Mouse (Mus musculus) CH12.LX (cell line): ENCODE data around the gene Duoxa2. TPM values are rescaled to one million over a fixed set of nuclear protein-coding genes. Genes with fewer than 3 reads are reported as not detected.

ENCODE experiments used
- DNase-seq: peaks from one replicate; pipeline ENCODE4 v3.0.0-alpha.2; 2013; ENCODE audit errors: extremely low read depth
- H3K27ac ChIP-seq: 2 replicates; pipeline ENCODE4 v1.5.1; 2012; ENCODE audit warnings: low read depth, mild to moderate bottlenecking, control low read depth, moderate library complexity; ENCODE audit not compliant: insufficient read depth
- H3K27me3 ChIP-seq: replicated peaks from 2 replicates; pipeline ENCODE3; 2012; ENCODE audit warnings: inconsistent platforms
- H3K36me3 ChIP-seq, 2 experiments: replicated peaks in 1 of 2; 2 replicates each; pipeline versions ENCODE3 to v1.6.1; 2012; ENCODE audit warnings: inconsistent platforms in 1 of 2, low read length in 1 of 2, mild to moderate bottlenecking in 1 of 2, mixed read lengths in 1 of 2, moderate library complexity in 1 of 2; ENCODE audit not compliant: control insufficient read depth in 1 of 2, insufficient read depth in 1 of 2
- H3K4me1 ChIP-seq, 2 experiments: 2 replicates each; pipeline ENCODE4 v1.6.1; 2012; ENCODE audit warnings: inconsistent platforms in 1 of 2, moderate library complexity in 1 of 2; ENCODE audit not compliant: insufficient read depth in 2 of 2, control insufficient read depth in 1 of 2
- H3K4me2 ChIP-seq: 2 replicates; pipeline ENCODE4 v1.6.1; 2012; ENCODE audit warnings: low read depth, mild to moderate bottlenecking, control low read depth; ENCODE audit not compliant: poor library complexity, insufficient read depth, severe bottlenecking
- H3K4me3 ChIP-seq, 3 experiments: fragments of 150-350 bp in 1 of 3; sonication (generic) in 1 of 3; replicated peaks in 1 of 3; 2 replicates each; pipeline versions ENCODE3 to v1.5.1; 2011 to 2012; ENCODE audit warnings: low read depth in 2 of 3, low read length in 2 of 3, mild to moderate bottlenecking in 2 of 3, moderate library complexity in 2 of 3, control low read depth in 1 of 3, improper control_type of control experiment in 1 of 3, inconsistent platforms in 1 of 3, mixed read lengths in 1 of 3; ENCODE audit not compliant: poor library complexity in 1 of 3
- H3K79me2 ChIP-seq: replicated peaks from 2 replicates; pipeline ENCODE4 v1.6.1; 2012; ENCODE audit warnings: mild to moderate bottlenecking, moderate library complexity; ENCODE audit not compliant: control insufficient read depth, poor library complexity, insufficient read depth, severe bottlenecking; ENCODE audit errors: extremely low read depth
- H3K9ac ChIP-seq: 2 replicates; pipeline ENCODE4 v1.6.1; 2012; ENCODE audit warnings: low read depth, mild to moderate bottlenecking, control low read depth, moderate library complexity; ENCODE audit not compliant: insufficient read depth
- H3K9me3 ChIP-seq: replicated peaks from 2 replicates; pipeline ENCODE3; 2012; ENCODE audit warnings: low read length, inconsistent platforms, mixed read lengths
- BHLHE40 ChIP-seq: IDR thresholded peaks from 2 replicates; pipeline ENCODE4 v1.6.1; 2011; ENCODE audit warnings: mild to moderate bottlenecking, low read depth, low read length, improper control_type of control experiment
- CHD1 ChIP-seq: IDR thresholded peaks from 2 replicates; pipeline ENCODE4 v1.6.1; 2012; ENCODE audit warnings: low read depth, low read length, improper control_type of control experiment, inconsistent platforms
- CHD2 ChIP-seq: IDR thresholded peaks from 2 replicates; pipeline ENCODE4 v1.6.1; 2011; ENCODE audit warnings: low read length, improper control_type of control experiment
- CTCF ChIP-seq, 2 experiments: IDR thresholded peaks in 1 of 2; conservative IDR thresholded peaks in 1 of 2; 2 replicates each; pipeline ENCODE4 v1.5.1; 2011 to 2012; ENCODE audit warnings: low read depth in 2 of 2, low read length in 2 of 2, improper control_type of control experiment in 1 of 2, inconsistent platforms in 1 of 2, mild to moderate bottlenecking in 1 of 2, moderate library complexity in 1 of 2
- ELF1 ChIP-seq: IDR thresholded peaks from 2 replicates; pipeline ENCODE4 v1.6.1; 2014; ENCODE audit warnings: low read depth, mild to moderate bottlenecking, inconsistent platforms, low read length, improper control_type of control experiment
- EP300 ChIP-seq: IDR thresholded peaks from 2 replicates; pipeline ENCODE4 v1.6.1; 2011; ENCODE audit warnings: low read length, improper control_type of control experiment
- ETS1 ChIP-seq: conservative IDR thresholded peaks from 2 replicates; pipeline ENCODE4 v1.6.1; 2012; ENCODE audit warnings: low read depth, mild to moderate bottlenecking, inconsistent platforms, low read length, improper control_type of control experiment, moderate library complexity
- HCFC1 ChIP-seq: IDR thresholded peaks from 2 replicates; pipeline ENCODE4 v1.6.1; 2012; ENCODE audit warnings: low read depth, mild to moderate bottlenecking, inconsistent platforms, low read length, improper control_type of control experiment
- MEF2A ChIP-seq: IDR thresholded peaks from 2 replicates; pipeline ENCODE4 v1.6.1; 2014; ENCODE audit warnings: low read depth, mild to moderate bottlenecking, inconsistent platforms, low read length, improper control_type of control experiment, borderline replicate concordance
- MXI1 ChIP-seq: IDR thresholded peaks from 2 replicates; pipeline ENCODE4 v1.6.1; 2011; ENCODE audit warnings: mild to moderate bottlenecking, low read depth, low read length, improper control_type of control experiment
- MYC ChIP-seq: IDR thresholded peaks from 2 replicates; pipeline ENCODE4 v1.6.1; 2011; ENCODE audit warnings: low read depth, mild to moderate bottlenecking, improper control_type of control experiment, low read length
- NELFE ChIP-seq: IDR thresholded peaks from 2 replicates; pipeline ENCODE4 v1.6.1; 2011; ENCODE audit warnings: low read depth, low read length, improper control_type of control experiment
- RAD21 ChIP-seq: IDR thresholded peaks from 2 replicates; pipeline ENCODE4 v1.6.1; 2011; ENCODE audit warnings: low read depth, mild to moderate bottlenecking, low read length, improper control_type of control experiment, moderate library complexity
- RCOR1 ChIP-seq: conservative IDR thresholded peaks from 2 replicates; pipeline ENCODE4 v1.6.1; 2012; ENCODE audit warnings: low read depth, mild to moderate bottlenecking, inconsistent platforms, low read length, improper control_type of control experiment
- TCF12 ChIP-seq: IDR thresholded peaks from 2 replicates; pipeline ENCODE4 v1.6.1; 2014; ENCODE audit warnings: low read depth, mild to moderate bottlenecking, inconsistent platforms, low read length, improper control_type of control experiment
- ZMIZ1 ChIP-seq: IDR thresholded peaks from 2 replicates; pipeline ENCODE4 v1.6.1; 2012; ENCODE audit warnings: low read depth, mild to moderate bottlenecking, inconsistent platforms, low read length, improper control_type of control experiment
- ZNF384 ChIP-seq: IDR thresholded peaks from 2 replicates; pipeline ENCODE4 v1.6.1; 2012; ENCODE audit warnings: low read depth, low read length, improper control_type of control experiment, inconsistent platforms
- dilution Hi-C: fragments of 300-500 bp; cut with MboI; formaldehyde crosslinking; loops from 2 replicates; pipeline ENCODE4 v1.14.3; 2020; ENCODE audit warnings: low sequenced_read_pairs; ENCODE audit not compliant: extremely low pct_unique_long_range_greater_than_20kb, extremely low pct_ligation_motif_present
- in situ Hi-C: fragments of 300-500 bp; cut with MboI; formaldehyde crosslinking; loops from 3 replicates; pipeline ENCODE4 v1.14.3; 2019; ENCODE audit warnings: low sequenced_read_pairs, low pct_ligation_motif_present, low pct_unique_long_range_greater_than_20kb, mixed read lengths
- polyA plus RNA-seq: library from polyadenylated mRNA; unstranded; fragments of >175 nt; gene quantifications from 2 replicates; pipeline ENCODE4 v1.2.1, GENCODE M21; 2012; ENCODE audit warnings: low read depth; ENCODE audit not compliant: insufficient read length
- total RNA-seq, 2 experiments: library from RNA; depleted of rRNA; stranded (reverse); fragments of 300-350 nt in 1 of 2; fragments of >200 nt in 1 of 2; gene quantifications; 2 replicates each; pipeline ENCODE4 v1.2.3; 2012 to 2014

Gene Duoxa2
- total and polyA plus RNA-seq, 3 experiments, result not detected

DNA sequence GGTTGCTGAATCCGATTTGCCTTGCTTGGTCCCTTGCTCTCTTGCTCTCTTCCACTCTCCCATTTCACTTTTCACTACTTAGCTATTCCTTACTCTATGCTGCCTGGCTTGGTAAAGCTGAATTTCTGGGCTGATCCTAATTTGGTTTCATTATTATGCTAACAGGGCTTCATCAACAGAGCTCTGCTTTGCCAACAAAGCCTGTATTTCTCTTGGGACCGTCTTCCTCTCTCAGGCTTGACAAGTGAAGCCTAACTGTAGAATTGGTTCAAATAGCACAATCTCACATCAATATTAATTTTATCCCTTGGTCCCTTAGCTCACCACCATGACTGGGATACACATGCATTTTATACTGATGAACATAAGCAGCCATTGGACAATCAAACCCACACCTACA, 12.9 kb downstream of the Duoxa2 start:
- H3K36me3 ChIP-seq, result no peaks in the 10 kb centered on the region
- no peak for DNase-seq
- no peak overlapping the region for H3K4me3 ChIP-seq
- no peak overlapping the region for H3K9ac ChIP-seq
- TF ChIP-seq ELF1, result no peak
- no peak for TF ChIP-seq ETS1
- no peak for TF ChIP-seq BHLHE40
- TF ChIP-seq MXI1, result no peak
- no peak for TF ChIP-seq CHD2
- TF ChIP-seq CTCF (conservative IDR thresholded peaks at IDR 0.05 in 1 of 2, IDR thresholded peaks at IDR 0.05 in 1 of 2; ENCODE audit: low read depth in 2 of 2, low read length in 2 of 2), result no peak
- TF ChIP-seq RCOR1, result no peak
- no peak for TF ChIP-seq EP300
- no peaks in the 10 kb centered on the region for H3K79me2 ChIP-seq
- H3K27ac ChIP-seq, result no peak overlapping the region
- no peaks in the 10 kb centered on the region for H3K9me3 ChIP-seq
- H3K27me3 ChIP-seq, result peaks cover 58% of the 10 kb centered on the region
- no peak overlapping the region for H3K4me2 ChIP-seq
- in situ Hi-C loops, result no loop called here
- dilution Hi-C loops, result no loop called here
- H3K4me1 ChIP-seq, result no peaks in the 10 kb centered on the region

DNA sequence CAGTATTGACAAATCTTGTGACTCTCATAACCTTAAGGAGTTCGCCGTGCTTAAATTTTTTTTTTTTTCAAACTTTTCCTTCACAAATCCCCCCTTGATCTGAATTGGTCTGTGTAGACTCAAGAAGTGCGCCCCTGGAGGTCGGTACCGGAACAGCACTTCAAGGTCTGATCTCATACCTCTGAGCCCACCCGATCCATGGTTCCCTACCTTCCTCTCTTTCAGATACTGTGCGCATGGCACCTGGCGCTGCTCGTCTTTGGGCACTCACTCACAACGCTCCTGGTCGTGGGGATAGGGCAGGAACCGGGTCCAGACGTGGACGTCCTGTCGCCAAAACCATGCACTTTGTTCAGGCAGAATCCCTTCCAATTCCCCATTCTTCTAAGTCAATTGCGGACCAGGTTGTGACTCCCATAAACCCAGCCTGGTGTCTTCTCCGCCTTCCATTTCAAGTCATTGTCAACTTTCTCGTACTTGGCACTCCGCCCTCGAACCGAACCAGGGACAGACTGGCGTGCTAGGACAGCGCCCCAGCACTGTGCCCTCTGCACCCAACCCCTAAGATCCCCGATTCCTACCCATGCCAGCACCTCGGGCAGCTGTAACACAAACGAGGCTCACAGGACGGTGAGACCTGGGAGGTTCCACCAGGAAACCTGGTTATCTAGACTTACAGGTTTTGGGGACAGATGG, 14.2 kb downstream of the Duoxa2 start:
- no peaks in the 10 kb centered on the region for H3K9me3 ChIP-seq
- peaks cover 50% of the 10 kb centered on the region for H3K27me3 ChIP-seq
- dilution Hi-C loops, result no loop called here
- DNase-seq, result peak; percentile 43
- H3K4me3 ChIP-seq, result no peak overlapping the region
- H3K27ac ChIP-seq, result no peak overlapping the region
- H3K79me2 ChIP-seq, result no peaks in the 10 kb centered on the region
- no peaks in the 10 kb centered on the region for H3K4me1 ChIP-seq
- H3K4me2 ChIP-seq, result peak overlapping the region; percentile 14; the same call in 1 of the 2 replicates
- no peaks in the 10 kb centered on the region for H3K36me3 ChIP-seq
- H3K9ac ChIP-seq, result no peak overlapping the region
- TF ChIP-seq RCOR1, result no peak
- no peak for TF ChIP-seq MYC
- TF ChIP-seq TCF12, result no peak
- TF ChIP-seq CTCF (conservative IDR thresholded peaks at IDR 0.05 in 1 of 2, IDR thresholded peaks at IDR 0.05 in 1 of 2; ENCODE audit: low read depth in 2 of 2, low read length in 2 of 2), result peak; percentile 67 to 79
- TF ChIP-seq ZNF384, result peak; percentile 8; the same call in 1 of the 2 replicates
- TF ChIP-seq EP300, result no peak
- in situ Hi-C loops, result no loop called here

DNA sequence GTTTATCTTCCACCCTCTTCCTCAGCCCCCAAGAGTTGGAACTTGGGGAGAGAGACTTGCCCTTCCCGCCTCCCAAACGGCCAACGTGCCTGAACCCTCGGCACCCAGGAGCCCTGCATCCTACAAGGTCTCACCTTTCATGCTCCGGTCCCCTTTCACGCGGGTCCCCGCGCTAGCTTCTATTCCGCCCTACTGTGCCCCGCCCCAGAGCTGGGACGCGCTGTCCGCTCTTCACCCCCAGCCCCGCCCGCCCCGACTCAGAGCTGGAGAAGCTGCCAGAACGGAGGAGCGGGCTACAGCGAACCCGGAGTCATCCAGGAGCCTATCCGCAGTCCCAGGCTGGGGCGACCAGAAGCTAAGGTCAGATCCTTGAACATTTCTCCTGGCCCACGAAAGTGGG, 14.8 kb downstream of the Duoxa2 start, which contains the start of gene Duoxa1:
Gene Duoxa1 (minus strand): TSS at position 195 of the 400 bp plus-strand sequence.
- H3K9me3 ChIP-seq, result no peaks in the 10 kb centered on the region
- peak within 1 kb of the TSS; percentile 14; the same call in 1 of the 2 replicates for H3K4me2 ChIP-seq
- dilution Hi-C loops (no loop called here), in situ Hi-C loops (no loop called here)
- TF ChIP-seq ZMIZ1 (no peak), CHD1 (no peak), ZNF384 (no peak), RAD21 (no peak), CTCF (conservative IDR thresholded peaks at IDR 0.05 in 1 of 2, IDR thresholded peaks at IDR 0.05 in 1 of 2; ENCODE audit: low read depth in 2 of 2, low read length in 2 of 2) (no peak), HCFC1 (no peak), MYC (no peak), MEF2A (no peak), NELFE (no peak)
- no peak within 1 kb of the TSS for H3K9ac ChIP-seq
- H3K36me3 ChIP-seq, result no peaks in the 10 kb centered on the region
- H3K27me3 ChIP-seq, result peaks cover 48% of the 10 kb centered on the region
- no peaks in the 10 kb centered on the region for H3K79me2 ChIP-seq
- H3K27ac ChIP-seq, result no peak within 1 kb of the TSS
- no peak for DNase-seq
- no peak within 1 kb of the TSS for H3K4me3 ChIP-seq
- H3K4me1 ChIP-seq, result no peaks in the 10 kb centered on the region
